Mouse (Mus musculus) testis, adult 2 months (tissue): ENCODE data around the gene Adamts13. TPM values are rescaled to one million over a fixed set of nuclear protein-coding genes. Genes with fewer than 3 reads are reported as not detected.

Source experiments
- H3K27ac ChIP-seq: fragments of 200-500 bp; 2 replicates; pipeline ENCODE4 v1.5.1; 2012; ENCODE audit warnings: low read depth, low read length; ENCODE audit not compliant: control insufficient read depth, insufficient read depth
- H3K27me3 ChIP-seq: fragments of 200-500 bp; 2 replicates; pipeline ENCODE4 v1.6.1; 2012; ENCODE audit warnings: mild to moderate bottlenecking, low read length, moderate library complexity; ENCODE audit not compliant: control insufficient read depth, insufficient read depth
- H3K36me3 ChIP-seq: fragments of 200-500 bp; 2 replicates; pipeline ENCODE4 v1.6.1; 2012; ENCODE audit warnings: mild to moderate bottlenecking, low read length; ENCODE audit not compliant: control insufficient read depth, insufficient read depth
- H3K4me1 ChIP-seq: fragments of 200-500 bp; 2 replicates; pipeline ENCODE4 v1.6.1; 2012; ENCODE audit warnings: low read length; ENCODE audit not compliant: control insufficient read depth, insufficient read depth
- H3K4me3 ChIP-seq: fragments of 200-500 bp; 2 replicates; pipeline ENCODE4 v1.5.1; 2012; ENCODE audit warnings: low read depth, mild to moderate bottlenecking, low read length, moderate library complexity, mixed read lengths; ENCODE audit not compliant: control insufficient read depth
- CTCF ChIP-seq: fragments of 200-500 bp; IDR thresholded peaks from 2 replicates; pipeline ENCODE4 v1.5.1; 2012; ENCODE audit warnings: low read depth, mild to moderate bottlenecking, inconsistent platforms, low read length, moderate library complexity; ENCODE audit not compliant: control insufficient read depth, insufficient read depth, insufficient replicate concordance
- POLR2A ChIP-seq: fragments of 200-500 bp; IDR thresholded peaks from 2 replicates; pipeline ENCODE4 v1.6.1; 2012; ENCODE audit warnings: low read depth, mild to moderate bottlenecking, inconsistent platforms, low read length, moderate library complexity; ENCODE audit not compliant: control insufficient read depth
- polyA plus RNA-seq: library from polyadenylated mRNA; depleted of rRNA; stranded (reverse); fragments of >200 nt; gene quantifications from 2 replicates; pipeline ENCODE4 v1.2.3, GENCODE M21; 2012

Gene Adamts13
- polyA plus RNA-seq, 1 experiment, result 0.02 TPM

DNA sequence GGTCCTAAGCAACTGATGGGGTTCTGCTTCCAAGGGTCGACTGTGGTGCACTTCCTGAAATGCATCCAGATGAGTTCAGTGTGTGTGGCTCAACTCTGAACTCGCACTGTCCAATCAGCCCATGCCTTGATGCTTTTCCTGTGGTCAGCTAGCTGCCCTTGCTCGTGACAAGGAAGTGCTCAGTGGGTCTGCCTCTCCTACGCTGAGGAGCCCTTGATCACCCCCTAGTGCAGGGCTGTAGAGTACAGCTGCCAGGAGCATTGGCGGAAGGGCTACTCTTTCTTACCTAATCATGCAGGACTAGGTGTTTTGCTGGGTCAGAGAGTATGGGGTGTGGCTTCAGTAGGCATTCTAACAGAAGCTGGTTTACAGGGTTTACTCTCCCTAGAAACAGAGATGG is 31.7 kb upstream of the Adamts13 start:
- Histone ChIP-seq H3K4me3 (no peak overlapping the region), H3K27me3 (no peaks in the 10 kb centered on the region), H3K4me1 (no peaks in the 10 kb centered on the region), H3K27ac (no peak overlapping the region), H3K36me3 (no peaks in the 10 kb centered on the region; the same call in 1 of the 2 replicates)
- TF ChIP-seq POLR2A (no peak), CTCF (peak; percentile 13; the same call in 1 of the 2 replicates)

GRCm38 (mm10) chr2:26943253-26943652 is 30.0 kb upstream of the Adamts13 start:
- Histone ChIP-seq H3K4me1 (no peaks in the 10 kb centered on the region), H3K27me3 (no peaks in the 10 kb centered on the region), H3K36me3 (no peaks in the 10 kb centered on the region; the same call in 1 of the 2 replicates), H3K27ac (no peak overlapping the region), H3K4me3 (no peak overlapping the region)
- TF ChIP-seq CTCF (no peak), POLR2A (no peak)

GRCm38 (mm10) chr2:26950411-26950810 is 22.8 kb upstream of the Adamts13 start:
- H3K27me3 ChIP-seq, result no peaks in the 10 kb centered on the region
- no peak overlapping the region for H3K4me3 ChIP-seq
- H3K36me3 ChIP-seq, result no peaks in the 10 kb centered on the region; the same call in 1 of the 2 replicates
- no peak for TF ChIP-seq POLR2A
- TF ChIP-seq CTCF, result no peak
- no peak overlapping the region for H3K27ac ChIP-seq
- H3K4me1 ChIP-seq, result no peaks in the 10 kb centered on the region

GRCm38 (mm10) chr2:26951346-26951905 is 21.8 kb upstream of the Adamts13 start:
- Histone ChIP-seq H3K4me3 (no peak overlapping the region), H3K36me3 (no peaks in the 10 kb centered on the region; the same call in 1 of the 2 replicates), H3K27ac (no peak overlapping the region), H3K4me1 (no peaks in the 10 kb centered on the region), H3K27me3 (no peaks in the 10 kb centered on the region)
- TF ChIP-seq POLR2A (no peak), CTCF (no peak)

- H3K27ac ChIP-seq, result no peak overlapping the region
- no peaks in the 10 kb centered on the region; the same call in 1 of the 2 replicates for H3K36me3 ChIP-seq
- TF ChIP-seq POLR2A (no peak), CTCF (no peak)
- no peaks in the 10 kb centered on the region for H3K4me1 ChIP-seq
- no peak overlapping the region for H3K4me3 ChIP-seq
- no peaks in the 10 kb centered on the region for H3K27me3 ChIP-seq
Measured at GRCm38 (mm10) chr2:26952193-26952592, 21.0 kb upstream of the Adamts13 start.

GRCm38 (mm10) chr2:26952866-26953265 is 20.4 kb upstream of the Adamts13 start:
- Histone ChIP-seq H3K4me3 (no peak overlapping the region), H3K36me3 (no peaks in the 10 kb centered on the region; the same call in none of the 2 replicates), H3K4me1 (no peaks in the 10 kb centered on the region), H3K27me3 (no peaks in the 10 kb centered on the region), H3K27ac (no peak overlapping the region)
- TF ChIP-seq CTCF, result no peak
- TF ChIP-seq POLR2A, result no peak

DNA sequence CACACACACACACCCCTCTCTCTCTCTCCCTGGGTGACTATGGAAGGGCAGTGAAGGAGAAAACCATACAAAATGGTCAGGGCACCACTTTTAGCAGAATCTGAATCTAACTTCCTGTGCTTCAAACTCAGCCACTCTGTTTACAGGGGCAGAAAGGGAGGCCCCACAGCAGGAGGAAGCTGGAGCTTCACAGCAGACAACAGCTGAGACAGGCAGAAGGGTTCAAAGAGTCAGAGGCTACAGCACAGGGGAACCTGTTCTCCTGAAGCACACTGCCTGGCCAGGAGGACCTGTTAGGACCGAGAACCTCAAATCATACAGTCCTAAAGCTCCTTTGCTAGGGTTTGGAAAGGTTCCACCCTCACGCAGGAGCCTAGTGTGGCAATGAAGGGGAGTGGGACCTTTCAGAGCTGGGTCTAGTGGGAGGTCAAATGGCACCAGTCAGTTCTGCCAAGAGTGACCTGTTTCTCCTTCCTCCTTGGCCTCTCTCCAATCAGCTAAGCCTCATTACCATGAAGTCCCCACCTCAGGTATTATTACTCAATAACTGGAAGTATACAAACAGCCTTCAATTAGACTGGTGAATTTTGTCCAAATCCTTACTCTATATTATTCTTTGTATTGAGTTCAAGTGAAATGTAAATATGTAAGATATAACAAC is 18.4 kb upstream of the Adamts13 start:
- TF ChIP-seq CTCF, result no peak
- H3K4me3 ChIP-seq, result no peak overlapping the region
- H3K4me1 ChIP-seq, result no peaks in the 10 kb centered on the region
- no peaks in the 10 kb centered on the region for H3K27me3 ChIP-seq
- H3K27ac ChIP-seq, result no peak overlapping the region
- no peaks in the 10 kb centered on the region; the same call in none of the 2 replicates for H3K36me3 ChIP-seq
